Mouse (Mus musculus) cerebellum, adult 2 months (tissue): ENCODE measurements at regions not wholly inside any gene's neighbourhood (a gene's known extent, or its start where the extent isn't known, plus 50 kb on each side); places are given as distances from the start of the nearest gene placed in this dataset.

Source experiments
- CTCF ChIP-seq: fragments of 200-500 bp; IDR thresholded peaks from 2 replicates; pipeline ENCODE4 v1.5.1; 2011; ENCODE audit warnings: low read depth, mild to moderate bottlenecking, control low read depth, low read length, moderate library complexity, borderline replicate concordance; ENCODE audit not compliant: insufficient read depth
- POLR2A ChIP-seq: fragments of 200-500 bp; IDR thresholded peaks from 2 replicates; pipeline ENCODE4 v1.6.1; 2011; ENCODE audit warnings: low read length, control low read depth, borderline replicate concordance; ENCODE audit not compliant: insufficient read depth

- TF ChIP-seq CTCF (no peak), POLR2A (no peak)
Measured at GRCm38 (mm10) chr4:33604636-33605035, 294.5 kb downstream of the Rngtt start.
